Mouse (Mus musculus): ENCODE measurements around the gene Paxx.
A peak's percentile ranks its signal among the peaks of the same experiment; 100 is the strongest.

Gene Paxx

GRCm38 (mm10) chr2:25482969-25483368, 22.1 kb upstream of the Paxx start:
- DNase-seq (ENCODE audit: low spot score): no peak

DNA sequence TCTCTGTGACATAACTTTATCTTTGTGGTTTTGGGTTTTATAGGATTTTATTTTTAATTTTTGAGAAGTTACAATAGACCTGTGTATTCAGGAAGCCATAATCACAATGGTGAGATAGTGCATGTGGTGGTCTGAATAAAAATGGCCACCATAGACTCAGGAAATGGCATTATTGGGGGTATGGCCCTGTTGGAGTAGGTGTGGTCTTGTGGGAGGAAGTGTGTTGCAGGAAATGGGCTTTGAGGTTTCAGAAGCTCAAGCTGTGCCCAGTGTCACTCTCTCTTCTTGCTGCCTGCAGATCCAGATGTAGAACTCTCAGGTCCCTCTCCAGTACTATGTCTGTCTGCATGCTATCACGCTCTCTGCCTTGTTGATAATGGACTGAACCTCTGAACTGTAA, 19.6 kb upstream of the Paxx start:
- DNase-seq (ENCODE audit: low spot score): no peak

DNA sequence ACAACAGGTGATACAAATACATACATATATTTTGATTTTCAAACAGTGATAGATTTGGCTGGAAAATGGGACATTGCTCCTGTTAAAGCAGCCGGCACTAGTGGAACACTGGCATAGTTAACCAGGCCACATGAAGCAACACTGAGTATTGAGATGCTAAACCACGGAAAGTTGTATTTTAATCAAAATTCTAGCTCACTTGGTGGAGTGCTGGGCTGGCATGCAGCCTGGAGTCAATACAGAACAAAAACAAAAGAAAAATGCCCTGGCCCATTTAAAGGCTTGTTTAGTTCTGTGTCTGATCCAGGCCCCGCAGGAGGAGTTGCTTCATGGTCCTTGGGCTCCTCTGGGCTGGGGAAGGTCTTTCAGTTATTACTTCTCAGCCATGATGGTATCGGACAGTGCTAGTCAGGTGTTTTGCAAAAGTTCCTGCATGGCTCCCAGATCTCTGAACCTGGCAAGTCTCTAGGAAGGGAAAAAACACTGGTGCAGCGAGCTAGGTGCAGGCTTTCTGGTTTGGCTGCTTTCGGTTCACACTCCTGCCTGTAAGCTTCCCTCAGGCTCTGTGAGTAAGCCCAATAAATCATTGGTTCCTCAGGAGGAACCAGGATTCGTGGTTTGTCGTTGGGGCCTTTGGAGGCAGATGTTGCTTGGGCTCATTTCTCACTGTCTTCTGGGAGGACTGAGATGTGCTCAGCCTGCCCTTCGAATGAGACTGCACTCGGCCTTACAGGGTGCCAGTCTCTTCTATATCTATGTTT, 18.8 kb upstream of the Paxx start:
- no peak for DNase-seq (ENCODE audit: low spot score)

- DNase-seq (ENCODE audit: low spot score): peak; percentile 51
These were observed 17.2 kb upstream of the Paxx start for GRCm38 (mm10) chr2:25477967-25478675.

GRCm38 (mm10) chr2:25477541-25477940, 16.6 kb upstream of the Paxx start:
- no peak for DNase-seq (ENCODE audit: low spot score)

DNA sequence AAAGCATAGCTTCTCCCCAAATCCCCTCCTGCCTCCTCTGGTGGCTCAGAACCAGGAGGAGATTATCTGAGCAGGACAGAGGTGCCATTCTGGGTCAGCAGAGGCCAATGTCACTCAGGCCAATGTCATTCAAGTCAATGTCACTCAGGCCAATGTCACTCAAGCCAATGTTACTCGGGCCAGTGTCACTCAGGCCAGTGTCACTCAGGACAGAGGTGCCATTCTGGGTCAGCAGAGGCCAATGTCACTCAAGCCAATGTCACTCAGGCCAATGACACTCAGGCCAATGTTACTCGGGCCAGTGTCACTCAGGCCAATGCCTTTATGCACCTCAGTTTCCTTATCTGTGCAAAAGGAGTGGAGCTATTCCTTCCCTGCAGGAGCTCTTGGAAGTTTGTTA, 11.7 kb upstream of the Paxx start:
- no peak for DNase-seq (ENCODE audit: low spot score)

DNA sequence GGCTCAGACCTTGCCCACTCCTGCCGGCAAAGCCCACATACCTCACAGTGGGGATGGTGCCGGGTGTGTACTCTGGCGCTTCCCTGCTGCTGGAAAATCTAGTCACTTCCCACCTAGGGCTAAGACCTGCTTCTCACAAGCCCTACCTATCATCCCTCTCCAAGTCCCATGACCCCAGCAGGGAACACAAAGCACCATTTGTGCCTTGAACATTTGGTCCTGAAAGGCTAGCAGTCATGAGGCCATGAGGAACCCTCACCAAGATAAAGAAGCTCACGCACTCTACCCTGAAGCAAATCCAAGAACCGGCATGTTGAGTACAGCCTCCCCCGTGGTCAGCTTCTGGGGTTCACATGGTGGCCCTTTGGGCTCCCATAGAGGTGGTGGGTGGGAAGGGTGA, 9.1 kb upstream of the Paxx start, which contains the start of gene Ptgds:
TSS of gene Ptgds (minus strand) at position 78 of the 400 bp plus-strand sequence.
- DNase-seq (ENCODE audit: low spot score): no peak

DNA sequence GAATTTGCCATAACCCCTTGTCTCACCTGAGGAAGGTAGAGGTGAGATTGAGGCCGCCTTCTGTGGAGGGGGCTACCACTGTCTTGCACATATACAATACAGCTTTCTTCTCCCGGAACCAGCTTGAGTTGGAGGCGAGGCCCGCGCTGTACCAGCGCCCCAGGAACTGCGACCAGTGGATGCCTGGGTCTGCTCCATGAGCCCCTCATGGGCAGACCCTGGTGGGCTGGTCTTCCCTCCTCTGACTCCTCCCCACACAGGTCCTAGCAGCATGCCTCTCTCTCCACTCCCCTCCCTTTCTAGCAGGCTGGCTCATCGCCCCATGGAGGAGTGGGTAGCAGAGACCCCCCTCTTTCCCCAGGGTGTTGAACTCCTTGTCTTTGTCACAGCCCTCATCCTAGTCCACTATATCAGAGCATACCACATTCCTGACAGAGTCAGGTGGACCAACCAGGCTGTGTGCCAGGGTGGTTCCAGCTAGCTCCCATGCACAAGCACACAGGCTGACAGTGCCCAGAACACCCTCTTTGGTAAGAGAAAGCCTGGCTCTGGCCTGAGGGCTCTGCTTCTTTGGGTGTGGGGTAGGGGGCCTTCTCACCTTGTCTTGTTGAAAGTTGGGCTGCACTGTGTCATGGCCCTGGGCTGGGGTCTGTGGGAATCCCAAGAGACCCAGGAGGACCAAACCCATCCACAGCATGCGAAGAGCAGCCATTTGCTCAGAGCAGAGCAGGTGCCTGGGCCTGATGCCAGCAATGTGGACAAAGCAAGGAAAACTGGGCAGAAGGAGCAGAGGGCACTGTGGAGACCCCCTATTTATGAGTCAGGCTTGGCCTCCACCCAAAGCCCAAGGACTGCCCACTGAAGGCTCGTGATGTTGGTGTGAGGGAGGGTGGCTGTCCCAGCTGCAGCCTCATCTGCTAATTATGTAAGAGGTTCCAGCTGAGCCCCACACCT, 8.3 kb upstream of the Paxx start:
- DNase-seq (ENCODE audit: low spot score): no peak

- no peak for DNase-seq (ENCODE audit: low spot score)
These were observed 6.9 kb upstream of the Paxx start for GRCm38 (mm10) chr2:25467606-25468303.

DNA sequence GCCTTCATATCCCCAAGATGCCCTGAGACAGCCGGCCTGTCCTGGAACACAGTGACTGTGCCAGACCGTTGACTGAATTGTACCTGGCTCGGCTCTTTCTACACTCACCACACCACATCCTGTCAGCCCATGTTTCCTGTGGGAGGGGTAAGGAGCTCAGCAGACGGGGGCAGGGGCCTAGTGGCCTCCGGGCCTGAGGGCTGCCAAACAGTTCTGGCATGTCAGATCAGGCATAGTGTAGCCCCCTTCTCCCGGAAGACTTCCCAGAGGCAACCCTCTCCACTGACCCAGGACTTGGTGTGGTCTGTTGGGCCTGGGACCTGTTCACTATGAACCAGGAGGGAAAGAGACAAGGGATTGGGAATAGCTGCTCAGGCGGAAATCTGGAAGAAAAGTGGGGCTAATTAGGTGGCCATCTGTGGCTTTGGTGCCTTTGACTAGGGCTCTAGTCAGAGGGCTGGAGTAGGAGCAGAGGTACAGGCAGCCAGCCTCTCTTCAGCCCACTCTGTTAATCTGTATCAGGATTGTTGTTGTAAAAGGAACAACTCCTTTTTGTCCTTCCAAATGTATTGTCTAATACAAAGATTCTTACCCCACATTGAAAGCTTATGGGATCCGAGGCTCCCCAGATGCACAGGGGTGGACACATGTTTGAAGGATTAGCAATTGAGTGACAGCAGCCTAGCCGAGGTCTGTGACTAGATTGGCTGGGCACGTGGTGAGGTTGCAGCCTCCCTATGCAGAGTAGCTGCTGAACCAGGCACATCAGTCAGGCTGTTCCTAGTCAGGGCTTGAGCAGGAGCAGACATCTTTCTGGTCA, 5.1 kb upstream of the Paxx start:
- DNase-seq (ENCODE audit: low spot score): no peak

- DNase-seq (ENCODE audit: low spot score): no peak
These were observed 4.4 kb upstream of the Paxx start for GRCm38 (mm10) chr2:25465256-25465655.

DNA sequence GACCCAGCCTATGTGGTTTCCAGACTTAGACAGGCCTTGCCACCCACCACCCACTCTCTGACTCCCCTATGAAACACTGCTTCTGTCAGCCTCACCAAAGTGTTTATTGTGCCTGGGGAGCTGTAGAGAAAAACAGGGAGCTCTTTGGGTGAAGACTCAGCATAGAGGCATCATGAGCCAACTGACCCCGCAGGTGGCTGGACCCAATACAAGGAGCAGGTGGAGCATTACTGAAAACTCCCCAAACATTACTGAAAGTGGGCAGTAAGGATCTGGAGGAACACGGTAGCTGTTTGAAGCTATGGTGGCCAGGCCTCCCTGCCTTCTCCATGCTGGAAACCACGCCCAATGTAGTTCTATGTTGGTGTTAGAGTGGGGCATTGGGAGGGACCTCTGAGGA, 2.7 kb upstream of the Paxx start:
- no peak for DNase-seq (ENCODE audit: low spot score)

DNA sequence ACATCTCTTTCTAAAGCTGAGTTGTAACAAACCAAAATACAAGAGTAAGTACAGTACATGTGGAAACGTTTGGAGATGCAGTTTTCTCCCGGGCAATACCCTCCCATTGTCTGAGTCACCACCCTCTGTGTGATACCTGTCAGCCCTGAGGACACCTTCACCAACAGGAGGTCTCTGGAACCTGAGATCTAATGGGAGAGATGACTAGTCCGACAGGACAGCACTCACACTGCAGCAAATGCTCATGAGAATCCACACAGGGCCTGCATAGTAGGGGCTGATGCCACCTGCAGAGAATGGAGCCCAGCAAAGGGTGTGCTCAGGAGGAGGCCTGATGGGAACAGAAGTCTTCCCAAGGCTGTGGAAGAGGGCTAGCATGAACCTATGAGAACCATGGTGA, 513 bp upstream of the Paxx start:
- DNase-seq (ENCODE audit: low spot score): no peak

- no peak for DNase-seq (ENCODE audit: low spot score)
These were observed 759 bp downstream of the Paxx start for GRCm38 (mm10) chr2:25460135-25460534.

DNA sequence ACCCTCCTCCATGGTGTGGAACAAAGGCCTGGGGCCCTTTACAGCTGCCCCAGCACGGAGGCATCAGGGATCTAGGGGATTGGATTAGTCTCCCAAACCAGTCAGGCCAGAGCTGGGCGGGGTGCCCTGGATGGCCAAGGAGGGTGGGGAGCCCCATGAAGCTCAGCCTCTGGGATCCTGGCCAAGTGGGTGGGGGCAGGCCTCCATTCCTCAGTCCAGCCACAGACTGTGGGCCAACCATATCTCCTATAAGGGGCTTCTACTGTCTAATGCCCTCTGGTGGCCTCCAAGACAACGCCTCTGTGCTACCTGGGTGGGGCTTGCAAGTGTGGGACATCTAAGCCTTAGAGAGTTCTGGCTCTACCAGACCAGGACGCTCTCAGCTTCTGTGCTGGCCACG, 2.0 kb downstream of the Paxx start:
- DNase-seq (ENCODE audit: low spot score): peak; percentile 39

DNA sequence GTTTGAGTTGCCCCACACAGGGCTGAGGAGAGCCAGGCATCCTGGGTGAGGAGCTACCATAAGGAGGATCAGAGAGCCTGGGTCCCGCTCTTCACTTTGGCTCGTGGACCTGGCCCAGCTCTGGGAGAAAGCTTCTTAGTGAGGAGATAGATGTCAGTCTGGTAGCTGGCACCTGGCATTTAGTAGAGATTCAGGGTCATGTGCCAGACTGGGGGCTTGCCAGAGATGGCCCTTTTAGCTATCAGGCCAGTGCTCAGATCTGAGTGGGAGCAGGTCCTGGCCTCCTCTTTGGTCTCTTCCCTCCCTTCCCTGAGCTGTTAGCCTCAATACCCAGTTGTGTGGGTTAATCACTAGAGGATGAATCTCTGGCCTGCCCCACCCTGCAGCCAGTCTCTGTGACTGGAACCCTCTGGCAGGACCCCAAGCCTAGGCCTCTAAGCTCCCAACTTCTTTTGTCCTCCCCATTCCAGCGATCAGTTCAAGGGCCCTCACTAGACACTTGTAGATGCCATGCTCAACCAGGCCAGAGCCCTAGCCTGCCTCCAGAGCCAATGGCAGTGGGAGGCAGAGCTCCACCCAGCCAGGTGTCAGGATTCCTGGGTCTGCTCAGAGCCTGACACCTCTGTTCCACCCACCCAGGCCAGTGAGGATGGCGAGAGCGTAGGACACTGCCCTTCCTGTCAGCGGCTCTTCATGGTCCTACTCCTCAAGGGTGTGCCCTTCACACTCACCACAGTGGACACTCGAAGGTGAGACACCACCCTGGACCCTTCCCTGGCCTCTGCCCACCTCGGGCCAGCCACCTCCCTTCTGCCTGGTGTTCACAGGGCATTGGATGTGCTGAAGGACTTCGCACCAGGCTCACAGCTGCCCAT, 3.6 kb downstream of the Paxx start:
- DNase-seq (ENCODE audit: low spot score): no peak

DNA sequence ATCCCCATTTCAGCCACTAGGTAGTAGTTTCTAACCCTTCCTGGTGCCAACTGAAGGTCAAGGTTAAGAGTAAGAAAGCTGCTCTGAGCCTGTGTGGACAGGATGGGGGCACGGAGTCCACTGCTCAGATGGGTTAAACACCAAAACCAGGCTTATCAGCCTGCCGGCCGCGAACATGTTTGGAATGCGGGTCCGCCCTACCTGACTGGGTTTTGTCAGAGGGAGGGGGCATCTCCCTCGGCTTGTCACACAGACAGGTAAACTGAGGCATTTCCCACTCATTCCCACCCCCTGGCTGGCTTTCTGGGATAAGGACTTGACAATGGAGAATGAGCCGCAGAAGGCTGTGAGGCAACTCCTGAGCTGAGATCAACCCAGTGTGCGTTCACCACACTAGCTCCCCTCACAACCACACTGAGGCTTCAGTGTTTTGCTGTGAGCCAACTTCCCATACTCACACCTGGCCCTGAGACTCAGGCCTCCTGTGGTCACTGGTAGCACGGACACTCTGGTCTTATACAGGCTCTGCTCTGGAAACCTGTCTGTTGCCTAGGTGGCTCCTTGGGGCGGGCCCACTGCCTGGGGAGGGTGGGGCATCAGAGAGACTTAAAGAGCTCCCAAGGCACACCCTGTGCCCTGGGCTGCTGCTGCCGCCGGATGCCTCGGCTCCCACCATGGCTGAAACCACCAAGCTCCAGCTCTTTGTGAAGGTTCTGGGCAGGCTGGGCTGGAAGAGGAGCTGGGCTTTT, 4.5 kb downstream of the Paxx start, which contains the start of gene Clic3:
TSS of gene Clic3 (plus strand) at position 634 of the 749 bp plus-strand sequence.
- DNase-seq (ENCODE audit: low spot score): no peak

GRCm38 (mm10) chr2:25452951-25453350, 7.9 kb downstream of the Paxx start:
- no peak for DNase-seq (ENCODE audit: low spot score)
